In the genomic region with DNA sequence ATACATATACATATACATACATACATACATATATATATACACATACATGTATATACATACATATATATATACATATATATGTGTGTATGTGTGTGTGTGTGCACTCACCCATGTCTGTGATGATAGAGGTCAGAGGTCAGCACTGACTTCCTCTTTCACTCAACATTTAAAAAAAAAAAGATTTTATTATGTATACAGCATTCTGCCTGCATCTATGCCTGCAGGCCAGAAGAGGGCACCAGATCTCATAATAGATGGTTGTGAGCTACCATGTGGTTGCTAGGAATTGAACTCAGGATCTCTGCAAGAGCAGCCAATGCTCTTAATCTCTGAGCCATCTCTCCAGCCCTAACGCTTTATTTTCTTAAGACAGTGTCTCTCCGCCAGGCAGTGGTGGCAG, we compare ENCODE assay signal across 14 mouse cellular contexts. TPM values are rescaled to one million over a fixed set of nuclear protein-coding genes. Genes with fewer than 3 reads are reported as not detected.
DNase-seq lines count a peak whose midpoint lies in the region; ATAC-seq and TF ChIP-seq lines count a peak whose summit lies in the region.
"Had no signal": no experiment of that assay in that cellular context is flagged by ENCODE, and none has a peak within 500 bp of the region (broad histone marks: within the 10 kb centered on the region; RNA-seq: fewer than 3 reads in every experiment).

No protein-coding gene starts in this region.

- H3K9me3 ChIP-seq in forebrain, embryonic 12.5 days, result no peaks in the 10 kb centered on the region
- no peaks in the 10 kb centered on the region for H3K9me3 ChIP-seq in forebrain, embryonic 13.5 days (replicated peaks)
- H3K9me3 ChIP-seq: limb, embryonic 13.5 days; midbrain, embryonic 15.5 days; neural tube, embryonic 15.5 days had no signal

- H3K4me3 ChIP-seq in left cerebral cortex, adult 2 months, result no peak overlapping the region
- no peak overlapping the region for H3K4me3 ChIP-seq in forebrain, embryonic 12.5 days (replicated peaks)
- H3K4me3 ChIP-seq in forebrain, embryonic 13.5 days, result no peak overlapping the region
- H3K4me3 ChIP-seq: limb, embryonic 13.5 days; midbrain, embryonic 15.5 days; neural tube, embryonic 15.5 days had no signal

- H3K36me3 ChIP-seq in splenic B cell, adult 2 months (ENCODE audit: control insufficient read depth, insufficient read depth, low read length, poor library complexity, severe bottlenecking), result no peaks in the 10 kb centered on the region
- H3K36me3 ChIP-seq in forebrain, embryonic 12.5 days (replicated peaks), result no peaks in the 10 kb centered on the region
- H3K36me3 ChIP-seq in forebrain, embryonic 13.5 days (ENCODE audit: poor library complexity, severe bottlenecking), result no peaks in the 10 kb centered on the region
- H3K36me3 ChIP-seq: limb, embryonic 13.5 days; midbrain, embryonic 15.5 days; neural tube, embryonic 15.5 days had no signal

- no peak overlapping the region for H3K4me2 ChIP-seq in forebrain, embryonic 12.5 days
- H3K4me2 ChIP-seq in forebrain, embryonic 13.5 days, result no peak overlapping the region
- H3K4me2 ChIP-seq: hindbrain, embryonic 14.5 days; limb, embryonic 13.5 days; midbrain, embryonic 15.5 days; neural tube, embryonic 15.5 days had no signal

- no peaks in the 10 kb centered on the region for H3K27me3 ChIP-seq in splenic B cell, adult 2 months (ENCODE audit: control insufficient read depth, insufficient read depth, low read length, poor library complexity, severe bottlenecking)
- H3K27me3 ChIP-seq in forebrain, embryonic 12.5 days, result no peaks in the 10 kb centered on the region
- no peaks in the 10 kb centered on the region for H3K27me3 ChIP-seq in forebrain, embryonic 13.5 days
- H3K27me3 ChIP-seq: limb, embryonic 13.5 days; midbrain, embryonic 15.5 days; neural tube, embryonic 15.5 days had no signal

- H3K9ac ChIP-seq in forebrain, embryonic 12.5 days, result no peak overlapping the region
- H3K9ac ChIP-seq in forebrain, embryonic 13.5 days, result no peak overlapping the region
- H3K9ac ChIP-seq: hindbrain, embryonic 14.5 days; limb, embryonic 13.5 days; midbrain, embryonic 15.5 days; neural tube, embryonic 15.5 days had no signal

- intact Hi-C loops in left cerebral cortex, adult 2 months (cut with DNase I), result no loop called here

- TF ChIP-seq CTCF in left cerebral cortex, adult 2 months (IDR thresholded peaks at IDR 0.05), result peak; percentile 20

- H3K4me1 ChIP-seq in forebrain, embryonic 12.5 days, result no peaks in the 10 kb centered on the region
- no peaks in the 10 kb centered on the region for H3K4me1 ChIP-seq in forebrain, embryonic 13.5 days
- H3K4me1 ChIP-seq: midbrain, embryonic 15.5 days; neural tube, embryonic 15.5 days had no signal

- DNase-seq in left cerebral cortex, adult 2 months (ENCODE audit: extremely low spot score in 1 of 2, low spot score in 2 of 2), result no peak
- DNase-seq in left cerebral cortex, adult 9 months (ENCODE audit: low spot score in 2 of 2), result no peak
- peak; percentile 32 for DNase-seq in CD4-positive helper T cell, adult 2 months (ENCODE audit: low read depth, low spot score)
- peak; percentile 66 for DNase-seq in R1 (ENCODE audit: low read depth, low spot score)
- DNase-seq in splenic B cell, adult 2 months (ENCODE audit: low read depth, low spot score), result peak; percentile 57
- DNase-seq: cerebellum, adult 11-12 months; embryo, embryonic 11 days; right cerebral cortex, postnatal 25 days had no signal

- no peak for ATAC-seq in forebrain, embryonic 12.5 days (ENCODE audit: low FRiP score)
- no peak for ATAC-seq in forebrain, embryonic 13.5 days
- ATAC-seq: midbrain, embryonic 15.5 days had no signal

- no peak overlapping the region for H3K27ac ChIP-seq in left cerebral cortex, adult 2 months
- no peak overlapping the region for H3K27ac ChIP-seq in forebrain, embryonic 12.5 days
- H3K27ac ChIP-seq in forebrain, embryonic 13.5 days, result no peak overlapping the region
- H3K27ac ChIP-seq: hindbrain, embryonic 14.5 days; limb, embryonic 13.5 days; midbrain, embryonic 15.5 days; neural tube, embryonic 15.5 days had no signal

- WGBS in forebrain, embryonic 12.5 days, result 82% methylated on average over 2 of the region's 2 CpGs
- WGBS in forebrain, embryonic 13.5 days, result 92% methylated on average over 2 of the region's 2 CpGs

RNA-seq across cellular contexts. Expression of a gene that starts 14.5 kb away (rescaled TPM):
- total RNA-seq in left cerebral cortex, adult 2 months (2021), result 10 to 100 TPM; 61.0 to 62.0 TPM
- polyA plus RNA-seq in forebrain, embryonic 12.5 days (2016; fragmentation: Nextera tagmentation; extraction: Ambion mirVana), result 91.3 and 93.0 TPM in 2 replicates
- polyA plus RNA-seq in forebrain, embryonic 13.5 days (2015; fragmentation: Nextera tagmentation; extraction: Ambion mirVana), result 93.9 and 101 TPM in 2 replicates

RNA-seq across cellular contexts. Expression of a gene that starts 15.4 kb away (rescaled TPM):
- 1 to 10 TPM; 3.7 to 6.4 TPM for total RNA-seq in left cerebral cortex, adult 2 months (2021)
- polyA plus RNA-seq in forebrain, embryonic 12.5 days (2016; fragmentation: Nextera tagmentation; extraction: Ambion mirVana), result 3.7 and 3.9 TPM in 2 replicates
- polyA plus RNA-seq in forebrain, embryonic 13.5 days (2015; fragmentation: Nextera tagmentation; extraction: Ambion mirVana), result 3.5 and 3.6 TPM in 2 replicates

Comparison
In these comparisons a context has a peak if more than half of its experiments do, and no peak if none do; other contexts are left out.
1. DNase-seq: peak in CD4-positive helper T cell, adult 2 months (single experiment), R1 (single experiment) and splenic B cell, adult 2 months (single experiment); none in left cerebral cortex, adult 2 months (0 of 2) and left cerebral cortex, adult 9 months (0 of 2).